Mouse (Mus musculus) midbrain, postnatal 0 days (tissue): ENCODE results near the gene Flrt2. TPM values are rescaled to one million over a fixed set of nuclear protein-coding genes. Genes with fewer than 3 reads are reported as not detected.

Experiments
- ATAC-seq: fragments of 200-750 bp; cut with Nextera tagmentation; 2 replicates; pipeline ENCODE4 v1.8.0; 2017; ENCODE audit warnings: moderate number of reproducible peaks, mild to moderate bottlenecking, moderate TSS enrichment, moderate library complexity; ENCODE audit not compliant: low FRiP score
- DNase-seq: peaks from one replicate; pipeline ENCODE4 v3.0.0-alpha.2; 2015; ENCODE audit warnings: low spot score
- H3K27ac ChIP-seq: fragments of 300-500 bp; sonication (generic); 2 replicates; pipeline ENCODE4 v1.5.1; 2014; ENCODE audit warnings: low read depth, mild to moderate bottlenecking, low read length, mixed read lengths
- H3K27me3 ChIP-seq: fragments of 300-500 bp; sonication (generic); 2 replicates; pipeline ENCODE4 v1.6.1; 2014; ENCODE audit warnings: low read length, control low read depth, mixed read lengths; ENCODE audit not compliant: insufficient read depth
- H3K36me3 ChIP-seq: fragments of 300-500 bp; sonication (generic); 2 replicates; pipeline ENCODE4 v1.6.1; 2014; ENCODE audit warnings: low read length, control low read depth, mixed read lengths; ENCODE audit not compliant: insufficient read depth
- H3K4me1 ChIP-seq: fragments of 300-500 bp; sonication (generic); 2 replicates; pipeline ENCODE4 v1.6.1; 2014; ENCODE audit warnings: mild to moderate bottlenecking, control low read depth, antibody characterized with exemption, low read length, mixed read lengths; ENCODE audit not compliant: insufficient read depth
- H3K4me2 ChIP-seq: fragments of 300-500 bp; sonication (generic); 2 replicates; pipeline ENCODE4 v1.6.1; 2014; ENCODE audit warnings: low read depth, mild to moderate bottlenecking, low read length, mixed read lengths; ENCODE audit not compliant: poor library complexity, severe bottlenecking
- H3K4me3 ChIP-seq: fragments of 300-500 bp; sonication (generic); 2 replicates; pipeline ENCODE4 v1.5.1; 2014; ENCODE audit warnings: low read depth, mild to moderate bottlenecking, low read length, moderate library complexity
- H3K9ac ChIP-seq: fragments of 300-500 bp; sonication (generic); replicated peaks from 2 replicates; pipeline ENCODE4 v1.6.1; 2014; ENCODE audit warnings: mild to moderate bottlenecking, low read length, moderate library complexity, mixed read lengths; ENCODE audit not compliant: poor library complexity, severe bottlenecking
- H3K9me3 ChIP-seq: fragments of 300-500 bp; sonication (generic); 2 replicates; pipeline ENCODE4 v1.6.1; 2016; ENCODE audit warnings: low read length, control low read depth
- CTCF ChIP-seq: IDR thresholded peaks from 2 replicates; pipeline ENCODE4 v1.5.1; 2016; ENCODE audit warnings: antibody characterized with exemption, mild to moderate bottlenecking
- WGBS: fragments of 180-500 bp; shearing (Covaris S2); extraction: QIAGEN DNeasy Blood & Tissue Kit; methylation state at CpG from one replicate; pipeline ENCODE4 v1.1.7; 2014; 5-methylcytosine and 5-hydroxymethylcytosine counted together
- polyA plus RNA-seq: library from polyadenylated mRNA; unstranded; fragments of >200 nt; fragmentation: Nextera tagmentation; extraction: Ambion mirVana; gene quantifications from 2 replicates; pipeline ENCODE4 v1.2.1, GENCODE M21; 2015
- total RNA-seq: library from RNA; depleted of rRNA; stranded (reverse); fragments of >200 nt; gene quantifications from 2 replicates; pipeline ENCODE4 v1.2.3, GENCODE M21; 2014

Flrt2 gene
- total and polyA plus RNA-seq, 2 experiments from 2014 or later: 12.3 to 44.6 TPM

- no peaks in the 10 kb centered on the region for H3K9me3 ChIP-seq
- H3K4me3 ChIP-seq: no peak overlapping the region
- TF ChIP-seq CTCF: no peak
- no peak for ATAC-seq
- no peak overlapping the region for H3K27ac ChIP-seq
- no peak for DNase-seq
- H3K27me3 ChIP-seq: no peaks in the 10 kb centered on the region
- no peak overlapping the region for H3K9ac ChIP-seq
- H3K4me2 ChIP-seq: no peak overlapping the region
- no peaks in the 10 kb centered on the region for H3K36me3 ChIP-seq
- H3K4me1 ChIP-seq: no peaks in the 10 kb centered on the region
Measured at GRCm38 (mm10) chr12:95701580-95701979, 9.6 kb downstream of the Flrt2 start.

DNA sequence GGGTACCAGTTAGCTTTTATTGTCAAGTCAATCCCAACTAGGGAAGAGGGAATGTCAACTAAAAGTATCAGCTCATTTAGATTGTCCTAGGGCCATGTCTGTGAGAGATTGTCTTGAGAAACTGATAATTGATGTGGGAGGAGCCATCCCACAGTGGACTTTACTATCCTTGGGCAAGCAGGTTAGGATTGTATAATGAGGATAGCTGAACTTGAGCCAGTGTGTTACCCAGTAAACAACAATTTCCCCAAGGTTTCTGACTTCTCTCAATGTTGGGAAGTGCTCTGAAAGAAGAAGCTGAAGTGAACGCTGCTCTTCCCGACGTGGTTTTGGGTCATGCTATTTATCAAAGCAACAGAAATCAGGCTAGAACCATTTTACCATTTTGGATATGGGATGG, 13.0 kb downstream of the Flrt2 start:
- DNase-seq: no peak
- H3K4me3 ChIP-seq: no peak overlapping the region
- H3K9ac ChIP-seq: no peak overlapping the region
- H3K36me3 ChIP-seq: no peaks in the 10 kb centered on the region
- H3K27ac ChIP-seq: no peak overlapping the region
- H3K27me3 ChIP-seq: no peaks in the 10 kb centered on the region
- 91% methylated on average over 3 of the region's 3 CpGs for WGBS
- no peak for TF ChIP-seq CTCF
- H3K9me3 ChIP-seq: no peaks in the 10 kb centered on the region
- H3K4me2 ChIP-seq: no peak overlapping the region
- ATAC-seq: no peak
- H3K4me1 ChIP-seq: no peaks in the 10 kb centered on the region

GRCm38 (mm10) chr12:95723265-95723664, 31.2 kb downstream of the Flrt2 start:
- peak; percentile 46 for TF ChIP-seq CTCF
- 0 out of 2 replicates have a peak, but pooled peaks cover 3% of the 10 kb centered on the region for H3K4me1 ChIP-seq
- no peaks in the 10 kb centered on the region for H3K27me3 ChIP-seq
- no peak overlapping the region for H3K27ac ChIP-seq
- H3K4me2 ChIP-seq: no peak overlapping the region
- no peaks in the 10 kb centered on the region for H3K9me3 ChIP-seq
- 95% methylated on average over 2 of the region's 2 CpGs for WGBS
- no peak overlapping the region for H3K9ac ChIP-seq
- H3K36me3 ChIP-seq: no peaks in the 10 kb centered on the region
- H3K4me3 ChIP-seq: no peak overlapping the region
- no peak for ATAC-seq
- DNase-seq: no peak

DNA sequence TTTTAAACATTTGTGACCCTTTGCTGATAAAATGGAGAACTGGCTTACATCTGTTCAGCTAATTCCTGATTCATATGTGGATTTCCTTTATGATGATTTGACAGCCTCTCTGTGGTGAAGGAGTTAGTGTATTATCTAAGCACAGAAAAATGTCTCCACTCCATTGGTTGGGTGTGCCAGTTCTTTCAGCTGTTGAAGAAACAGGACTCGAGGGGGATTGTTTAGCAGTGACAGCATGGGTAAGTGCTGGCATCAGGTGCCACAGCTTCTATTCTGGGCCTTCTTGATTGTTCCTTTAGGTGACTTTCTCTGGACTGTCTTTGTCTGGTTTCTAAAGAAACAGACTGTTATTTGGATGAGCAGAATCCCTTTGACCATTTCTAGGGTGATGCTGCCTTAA, 42.0 kb downstream of the Flrt2 start:
- no peaks in the 10 kb centered on the region for H3K4me1 ChIP-seq
- DNase-seq: no peak
- no peak for ATAC-seq

DNA sequence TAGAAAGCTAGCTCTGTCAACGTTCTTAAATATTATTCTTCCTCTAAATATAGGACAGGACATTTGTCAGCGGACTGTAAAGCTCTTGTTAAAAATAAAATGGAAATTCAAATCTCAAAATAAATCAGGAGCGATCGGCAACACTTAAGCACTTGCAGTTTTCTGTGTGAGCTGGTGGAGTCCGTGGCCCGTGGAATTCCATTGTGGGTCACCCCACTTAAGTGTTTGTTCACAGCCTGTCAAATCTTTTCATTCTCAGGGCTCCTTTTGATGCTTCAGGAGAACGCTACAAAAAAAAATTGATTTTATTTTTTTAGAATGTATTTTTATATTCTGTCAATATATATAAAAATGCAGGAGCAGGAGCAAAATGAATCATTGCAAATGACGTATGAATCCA, 45.5 kb downstream of the Flrt2 start:
- H3K27me3 ChIP-seq: no peaks in the 10 kb centered on the region
- H3K36me3 ChIP-seq: no peaks in the 10 kb centered on the region
- H3K4me3 ChIP-seq: no peak overlapping the region
- TF ChIP-seq CTCF: no peak
- H3K4me1 ChIP-seq: no peaks in the 10 kb centered on the region
- 51% methylated on average over 8 of the region's 8 CpGs for WGBS
- H3K9me3 ChIP-seq: no peaks in the 10 kb centered on the region
- no peak overlapping the region for H3K4me2 ChIP-seq
- DNase-seq (no peak), ATAC-seq (no peak)
- H3K27ac ChIP-seq: no peak overlapping the region
- no peak overlapping the region for H3K9ac ChIP-seq

More for the DNA sequence above, 42.0 kb downstream of the Flrt2 start:
- no peaks in the 10 kb centered on the region for H3K9me3 ChIP-seq
- 68% methylated on average over 1 of the region's 1 CpGs for WGBS
- no peak for TF ChIP-seq CTCF
- no peaks in the 10 kb centered on the region for H3K27me3 ChIP-seq
- no peaks in the 10 kb centered on the region for H3K36me3 ChIP-seq
- H3K27ac ChIP-seq: no peak overlapping the region
- no peak overlapping the region for H3K9ac ChIP-seq
- no peak overlapping the region for H3K4me3 ChIP-seq
- H3K4me2 ChIP-seq: no peak overlapping the region

GRCm38 (mm10) chr12:95738031-95738430, 46.0 kb downstream of the Flrt2 start:
- TF ChIP-seq CTCF: no peak
- no peaks in the 10 kb centered on the region for H3K36me3 ChIP-seq
- no peaks in the 10 kb centered on the region for H3K4me1 ChIP-seq
- no peaks in the 10 kb centered on the region for H3K27me3 ChIP-seq
- no peaks in the 10 kb centered on the region for H3K9me3 ChIP-seq
- no peak overlapping the region for H3K9ac ChIP-seq
- WGBS: 49% methylated on average over 5 of the region's 5 CpGs
- DNase-seq (no peak), ATAC-seq (no peak)
- H3K27ac ChIP-seq: no peak overlapping the region
- H3K4me3 ChIP-seq: no peak overlapping the region
- peak overlapping the region; percentile 28; the same call in 1 of the 2 replicates for H3K4me2 ChIP-seq
